Mouse (Mus musculus): ENCODE measurements around the gene Mia3.

DNA sequence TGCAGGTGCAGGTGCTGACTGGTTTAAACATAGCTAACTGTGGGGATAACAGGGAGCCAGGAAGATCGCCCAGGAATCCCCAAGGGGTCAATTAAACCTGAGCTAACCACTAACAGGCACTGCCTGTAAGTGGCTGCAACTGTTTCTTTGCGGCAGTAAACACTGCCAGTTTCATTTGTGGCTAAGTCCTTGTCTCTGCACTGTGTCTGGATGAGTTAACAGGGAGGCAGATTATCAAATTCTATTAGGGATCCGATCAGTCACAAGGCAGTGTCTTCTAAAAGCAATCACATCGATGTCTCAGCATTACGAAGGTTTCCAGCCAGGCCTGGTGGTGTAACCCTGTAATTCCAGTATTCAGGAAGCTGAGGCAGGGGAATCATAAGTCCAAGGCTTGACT, 3.0 kb downstream of the Mia3 start:
- TF ChIP-seq CTCF (IDR thresholded peaks at IDR 0.05; ENCODE audit: borderline replicate concordance, extremely low read depth, insufficient read depth, insufficient read length) (no peak), POLR2A (IDR thresholded peaks at IDR 0.05; ENCODE audit: borderline replicate concordance, extremely low read depth, insufficient read depth, insufficient read length, poor library complexity, severe bottlenecking) (no peak)
